ENCODE assay signal across 9 mouse cellular contexts in the genomic region with DNA sequence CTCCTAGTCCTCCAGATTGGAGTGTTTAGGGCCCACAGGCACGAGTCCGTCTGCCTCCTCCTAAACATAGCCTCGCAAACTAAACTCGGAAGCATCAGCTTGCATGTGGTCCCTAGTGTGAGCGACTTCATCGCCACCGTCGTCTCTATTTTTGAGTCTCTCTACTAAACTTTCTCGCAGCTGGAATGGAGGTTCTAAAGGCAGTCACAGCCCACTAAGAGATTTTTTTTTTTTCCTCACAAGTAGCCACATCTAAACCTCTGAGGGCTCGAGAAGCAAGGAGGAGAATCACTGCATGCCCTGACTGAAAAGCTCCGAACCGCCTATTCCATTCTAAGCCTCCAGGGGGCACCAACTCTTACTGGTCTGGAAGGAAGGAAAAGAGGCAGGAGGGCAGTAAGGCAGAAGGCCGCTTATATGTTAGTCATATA.
A peak's percentile ranks its signal among the peaks of the same experiment; 100 is the strongest.
DNase-seq lines count a peak whose midpoint lies in the region; ATAC-seq and TF ChIP-seq lines count a peak whose summit lies in the region.
"Had no signal": no experiment of that assay in that cellular context is flagged by ENCODE, and none has a peak within 500 bp of the region (broad histone marks: within the 10 kb centered on the region; RNA-seq: fewer than 3 reads in every experiment).

No protein-coding gene starts in this region.

- intact Hi-C loops in left cerebral cortex, adult 2 months (cut with DNase I), result loop anchor here (1.0 to 5.0 kb wide), 2 partner anchors 51 to 217 kb away; no protein-coding TSS in a partner anchor

- ATAC-seq in forebrain, embryonic 11.5 days (replicated peaks; ENCODE audit: low FRiP score), result no peak
- no peak for ATAC-seq in forebrain, embryonic 16.5 days
- ATAC-seq in heart, postnatal 0 days (ENCODE audit: insufficient read depth, low read depth), result no peak

- TF ChIP-seq CTCF in heart, postnatal 0 days (IDR thresholded peaks at IDR 0.05; ENCODE audit: low read depth), result peak; percentile 76
- TF ChIP-seq CTCF in left cerebral cortex, adult 2 months (IDR thresholded peaks at IDR 0.05), result peak; percentile 80

- WGBS in forebrain, embryonic 11.5 days, result 59% methylated on average over 13 of the region's 13 CpGs
- 56% methylated on average over 13 of the region's 13 CpGs for WGBS in forebrain, embryonic 16.5 days
- 47% methylated on average over 13 of the region's 13 CpGs for WGBS in heart, postnatal 0 days

- no peak overlapping the region for H3K4me2 ChIP-seq in forebrain, embryonic 11.5 days (ENCODE audit: low read depth, low read length, severe bottlenecking)
- H3K4me2 ChIP-seq in forebrain, embryonic 16.5 days (ENCODE audit: low read length), result no peak overlapping the region
- H3K4me2 ChIP-seq in heart, postnatal 0 days (ENCODE audit: low read depth, low read length), result no peak overlapping the region
- H3K4me2 ChIP-seq: limb, embryonic 12.5 days had no signal

- no peaks in the 10 kb centered on the region for H3K4me1 ChIP-seq in forebrain, embryonic 11.5 days (replicated peaks; ENCODE audit: control insufficient read depth, insufficient read depth, low read length)
- no peaks in the 10 kb centered on the region for H3K4me1 ChIP-seq in forebrain, embryonic 16.5 days (replicated peaks; ENCODE audit: control insufficient read depth, insufficient read depth, low read length)
- H3K4me1 ChIP-seq in heart, postnatal 0 days (ENCODE audit: control insufficient read depth, insufficient read depth), result no peaks in the 10 kb centered on the region

- no peak for TF ChIP-seq EP300 in heart, postnatal 0 days (IDR thresholded peaks at IDR 0.05; ENCODE audit: low read depth)

- no peak overlapping the region for H3K4me3 ChIP-seq in forebrain, embryonic 11.5 days (ENCODE audit: low read depth, low read length)
- H3K4me3 ChIP-seq in forebrain, embryonic 16.5 days (replicated peaks; ENCODE audit: low read length), result no peak overlapping the region
- H3K4me3 ChIP-seq in heart, postnatal 0 days (ENCODE audit: low read depth, low read length), result no peak overlapping the region
- no peak overlapping the region for H3K4me3 ChIP-seq in left cerebral cortex, adult 2 months
- H3K4me3 ChIP-seq: limb, embryonic 12.5 days had no signal

- no peaks in the 10 kb centered on the region for H3K9me3 ChIP-seq in forebrain, embryonic 11.5 days (ENCODE audit: control insufficient read depth, low read length)
- H3K9me3 ChIP-seq in forebrain, embryonic 16.5 days (ENCODE audit: control insufficient read depth, low read length), result no peaks in the 10 kb centered on the region
- H3K9me3 ChIP-seq in heart, postnatal 0 days (replicated peaks; ENCODE audit: control insufficient read depth, low read length), result no peaks in the 10 kb centered on the region
- H3K9me3 ChIP-seq: limb, embryonic 12.5 days had no signal

- no peak overlapping the region for H3K27ac ChIP-seq in forebrain, embryonic 11.5 days (ENCODE audit: low read depth, low read length)
- H3K27ac ChIP-seq in forebrain, embryonic 16.5 days (ENCODE audit: low read length), result no peak overlapping the region
- no peak overlapping the region for H3K27ac ChIP-seq in heart, postnatal 0 days (ENCODE audit: low read depth)
- H3K27ac ChIP-seq in left cerebral cortex, adult 2 months, result peak overlapping the region; percentile 56
- H3K27ac ChIP-seq: limb, embryonic 12.5 days had no signal

- DNase-seq in forebrain, embryonic 11.5 days (ENCODE audit: low spot score), result peak; percentile 73
- peak; percentile 52 for DNase-seq in R1 (ENCODE audit: low read depth, low spot score)
- DNase-seq in cerebellum, postnatal 25 days, result peak; percentile 73 to 82
- peak; percentile 46 for DNase-seq in heart, postnatal 0 days (ENCODE audit: low spot score)
- DNase-seq in left cerebral cortex, adult 2 months (ENCODE audit: extremely low spot score in 1 of 2, low spot score in 2 of 2), result peak; percentile 66 to 79
- peak; percentile 18 for DNase-seq in ovary, postnatal 10 days (ENCODE audit: low spot score)
- peak; percentile 54 to 61 for DNase-seq in urinary bladder, postnatal 36 days (ENCODE audit: low spot score in 2 of 2)

- H3K27me3 ChIP-seq in forebrain, embryonic 11.5 days (ENCODE audit: control insufficient read depth, insufficient read depth, low read length), result no peaks in the 10 kb centered on the region
- H3K27me3 ChIP-seq in forebrain, embryonic 16.5 days (replicated peaks; ENCODE audit: control insufficient read depth, insufficient read depth, low read length), result no peaks in the 10 kb centered on the region
- peaks cover 22% of the 10 kb centered on the region; the same call in 1 of the 2 replicates for H3K27me3 ChIP-seq in heart, postnatal 0 days (ENCODE audit: control insufficient read depth, insufficient read depth, low read length)

- no peak overlapping the region for H3K9ac ChIP-seq in forebrain, embryonic 11.5 days (ENCODE audit: low read length)
- H3K9ac ChIP-seq in forebrain, embryonic 16.5 days (replicated peaks; ENCODE audit: low read depth, low read length), result no peak overlapping the region
- no peak overlapping the region for H3K9ac ChIP-seq in heart, postnatal 0 days (replicated peaks; ENCODE audit: low read depth, low read length)
- H3K9ac ChIP-seq: limb, embryonic 12.5 days had no signal

- no peaks in the 10 kb centered on the region for H3K36me3 ChIP-seq in forebrain, embryonic 11.5 days (ENCODE audit: control insufficient read depth, insufficient read depth, low read length)
- H3K36me3 ChIP-seq in forebrain, embryonic 16.5 days (ENCODE audit: control insufficient read depth, insufficient read depth), result no peaks in the 10 kb centered on the region
- H3K36me3 ChIP-seq in heart, postnatal 0 days (replicated peaks; ENCODE audit: control insufficient read depth, insufficient read depth, low read length), result no peaks in the 10 kb centered on the region
- H3K36me3 ChIP-seq: limb, embryonic 12.5 days had no signal

Comparison
In these comparisons a context has a peak if more than half of its experiments do, and no peak if none do; other contexts are left out.
1. DNase-seq: peak in every context shown above with its lines; median percentile 78 in cerebellum, postnatal 25 days; 73 in forebrain, embryonic 11.5 days; 72 in left cerebral cortex, adult 2 months; 58 in urinary bladder, postnatal 36 days; 52 in R1; 46 in heart, postnatal 0 days; 18 in ovary, postnatal 10 days.